Mouse (Mus musculus): ENCODE data around the gene Lrrc4.

DNA sequence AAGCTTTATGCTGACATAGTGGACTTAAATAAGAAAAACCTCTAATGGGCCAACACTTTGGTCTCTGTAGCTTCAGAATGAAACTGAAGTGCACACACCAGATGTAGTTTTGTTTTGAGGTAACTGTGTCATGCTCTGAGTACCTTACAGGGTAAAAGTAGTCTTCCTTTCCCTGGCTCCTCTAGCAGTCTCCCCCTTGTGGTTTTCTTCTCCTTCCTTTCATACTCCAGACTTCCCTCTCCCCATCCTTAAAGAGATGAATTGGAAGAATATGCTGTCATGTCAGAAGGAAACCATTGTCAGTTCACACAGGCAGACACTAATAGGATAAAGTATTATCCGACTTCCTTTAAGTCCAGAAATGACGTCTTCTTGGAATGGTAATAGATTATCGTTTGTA lies 9.3 kb downstream of the Lrrc4 start:
- no peak for TF ChIP-seq CTCF (conservative IDR thresholded peaks at IDR 0.05; ENCODE audit: low read length)
- no peak for TF ChIP-seq NANOG (IDR thresholded peaks at IDR 0.05; ENCODE audit: borderline replicate concordance, low read length)
